Mouse (Mus musculus): Measurements from ENCODE around the gene Whrn. TPM values are rescaled to one million over a fixed set of nuclear protein-coding genes. Genes with fewer than 3 reads are reported as not detected.

Whrn gene
- polyA plus RNA-seq (2012; ENCODE audit: insufficient read depth, insufficient read length, low replicate concordance, missing spikeins) = not detected in 2 replicates

DNA sequence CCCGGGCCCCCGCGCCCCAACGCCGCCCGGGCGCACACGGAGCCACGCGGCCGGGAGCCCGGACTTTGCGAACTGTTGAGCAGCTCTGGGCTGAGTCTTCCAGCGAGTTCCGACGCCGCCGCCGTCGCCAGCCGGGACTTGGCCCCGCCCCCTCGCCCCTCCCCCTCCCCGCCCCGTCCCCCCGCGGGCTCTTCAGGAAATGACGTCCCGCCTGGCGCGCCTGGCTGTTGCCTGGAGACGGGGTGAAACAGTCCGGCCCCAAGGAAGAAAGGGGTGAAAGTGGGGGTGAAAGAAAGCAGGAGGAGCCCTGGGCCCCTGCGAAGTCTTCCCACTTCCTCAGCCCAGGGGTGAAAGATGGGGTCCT, at the start of gene Whrn:
Whrn (minus strand) TSS at position 77 of the 364 bp plus-strand sequence.
- TF ChIP-seq CTCF (IDR thresholded peaks at IDR 0.05; ENCODE audit: insufficient read depth, low read depth, low read length) (no peak), POLR2A (IDR thresholded peaks at IDR 0.05; ENCODE audit: insufficient read depth, low read depth, low read length) (no peak)
- no peak within 1 kb of the TSS for H3K27ac ChIP-seq (ENCODE audit: insufficient read depth, low read depth, low read length)
- WGBS = 2% methylated on average over 34 of the region's 34 CpGs

DNA sequence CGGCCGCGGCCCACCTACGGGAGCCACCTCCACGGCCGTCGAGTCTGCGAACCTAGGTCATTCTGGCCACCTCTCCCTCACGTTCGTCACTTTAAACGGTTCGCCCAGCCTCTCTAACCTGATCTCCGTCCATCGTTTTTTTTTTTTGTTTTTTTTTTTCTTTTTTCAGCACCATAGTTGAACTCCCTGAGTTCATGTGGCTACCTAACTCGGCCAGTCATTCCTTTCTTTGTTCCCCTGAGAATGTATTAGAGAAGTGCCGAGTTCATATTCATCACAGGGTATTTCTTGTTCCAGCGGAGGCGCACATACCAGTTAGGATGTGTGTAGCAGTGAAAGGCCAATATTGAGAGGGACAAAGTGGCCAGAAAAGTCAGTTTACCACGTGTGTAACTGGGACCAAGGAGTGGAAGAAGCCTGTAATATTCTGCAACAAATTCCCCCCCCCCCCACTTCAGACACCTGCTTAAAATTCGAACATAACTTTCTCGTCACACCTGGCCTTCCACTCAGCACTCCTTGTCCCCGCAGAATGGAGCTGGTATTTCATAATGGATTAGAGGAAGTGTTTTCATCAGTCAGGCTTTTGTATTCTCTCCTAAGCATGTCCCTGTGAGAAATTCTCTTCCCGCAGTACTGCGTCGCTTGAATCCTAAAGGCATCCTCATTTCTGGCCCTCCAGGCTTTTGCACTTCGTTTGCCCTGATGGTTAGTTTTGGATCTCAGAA, 49.6 kb upstream of the Whrn start:
- peak overlapping the region; percentile 94 for H3K4me3 ChIP-seq (ENCODE audit: insufficient read depth, low read depth, low read length)
- H3K4me1 ChIP-seq (ENCODE audit: control insufficient read depth, insufficient read depth, low read length) = peaks cover 2% of the 10 kb centered on the region
- peak overlapping the region; percentile 80 for H3K27ac ChIP-seq (ENCODE audit: insufficient read depth, low read depth, low read length)
- no peak for TF ChIP-seq CTCF (IDR thresholded peaks at IDR 0.05; ENCODE audit: insufficient read depth, low read depth, low read length)
- no peak for TF ChIP-seq POLR2A (IDR thresholded peaks at IDR 0.05; ENCODE audit: insufficient read depth, low read depth, low read length)
- 5% methylated on average over 26 of the region's 26 CpGs for WGBS

More for the DNA sequence above, at the start of gene Whrn:
- H3K4me1 ChIP-seq (ENCODE audit: control insufficient read depth, insufficient read depth, low read length) = peaks cover 22% of the 10 kb centered on the region
- peak within 1 kb of the TSS; percentile 60 for H3K4me3 ChIP-seq (ENCODE audit: insufficient read depth, low read depth, low read length)

DNA sequence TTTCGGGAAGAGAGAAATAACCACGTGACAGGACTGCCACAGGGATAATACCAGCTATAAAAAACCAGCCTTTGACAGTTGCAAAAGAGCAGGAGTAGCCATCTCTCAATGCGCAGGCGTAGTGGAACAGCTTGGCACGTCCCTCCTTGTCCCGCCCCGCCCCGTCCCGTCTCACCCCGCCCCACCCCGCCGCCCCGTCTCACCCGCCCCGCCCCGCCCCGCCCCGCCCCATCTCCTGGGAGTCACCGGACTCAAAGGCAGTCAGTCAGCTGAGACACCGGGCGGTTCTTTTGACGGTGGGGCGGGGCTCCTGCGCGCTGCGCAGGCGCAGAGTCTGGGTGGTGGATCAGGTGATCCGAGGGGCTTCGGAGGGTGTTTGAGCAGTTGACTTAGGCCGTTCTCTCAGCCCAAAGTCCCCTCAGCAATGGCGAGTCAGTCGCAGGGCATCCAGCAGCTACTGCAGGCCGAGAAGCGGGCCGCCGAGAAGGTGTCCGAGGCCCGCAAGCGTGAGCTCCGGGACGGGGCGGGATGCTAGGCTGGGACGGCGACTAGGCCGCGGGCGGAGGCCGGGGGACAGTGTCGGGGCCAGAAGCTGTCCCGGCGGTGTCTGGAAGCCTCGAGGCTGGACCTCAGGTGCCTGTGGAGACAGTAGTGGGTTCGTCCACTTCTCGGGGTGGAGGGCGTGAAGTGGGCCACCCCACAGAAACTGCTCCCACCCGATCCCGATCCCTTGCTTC, 48.9 kb upstream of the Whrn start, which contains the start of gene Atp6v1g1:
Atp6v1g1 (plus strand) TSS at position 279 of the 737 bp plus-strand sequence.
- Histone ChIP-seq H3K27ac (ENCODE audit: insufficient read depth, low read depth, low read length) (peak within 1 kb of the TSS; percentile 83), H3K4me3 (ENCODE audit: insufficient read depth, low read depth, low read length) (peak within 1 kb of the TSS; percentile 94), H3K4me1 (ENCODE audit: control insufficient read depth, insufficient read depth, low read length) (peaks cover 2% of the 10 kb centered on the region)
- WGBS = under 1% methylated on average over 57 of the region's 57 CpGs
- TF ChIP-seq CTCF (IDR thresholded peaks at IDR 0.05; ENCODE audit: insufficient read depth, low read depth, low read length) = no peak
- peak; percentile 53; the same call in 1 of the 2 replicates for TF ChIP-seq POLR2A (IDR thresholded peaks at IDR 0.05; ENCODE audit: insufficient read depth, low read depth, low read length)

GRCm38 (mm10) chr4:63543746-63544493, 48.1 kb upstream of the Whrn start:
- TF ChIP-seq POLR2A (IDR thresholded peaks at IDR 0.05; ENCODE audit: insufficient read depth, low read depth, low read length) = no peak
- TF ChIP-seq CTCF (IDR thresholded peaks at IDR 0.05; ENCODE audit: insufficient read depth, low read depth, low read length) = no peak
- 60% methylated on average over 10 of the region's 10 CpGs for WGBS
- Histone ChIP-seq H3K4me3 (ENCODE audit: insufficient read depth, low read depth, low read length) (peak overlapping the region; percentile 51), H3K4me1 (ENCODE audit: control insufficient read depth, insufficient read depth, low read length) (peaks cover 2% of the 10 kb centered on the region), H3K27ac (ENCODE audit: insufficient read depth, low read depth, low read length) (peak overlapping the region; percentile 83)

GRCm38 (mm10) chr4:63542209-63542608, 46.4 kb upstream of the Whrn start:
- H3K4me1 ChIP-seq (ENCODE audit: control insufficient read depth, insufficient read depth, low read length) = peaks cover 2% of the 10 kb centered on the region
- WGBS = 74% methylated on average over 2 of the region's 2 CpGs
- H3K4me3 ChIP-seq (ENCODE audit: insufficient read depth, low read depth, low read length) = no peak overlapping the region
- TF ChIP-seq POLR2A (IDR thresholded peaks at IDR 0.05; ENCODE audit: insufficient read depth, low read depth, low read length) (no peak), CTCF (IDR thresholded peaks at IDR 0.05; ENCODE audit: insufficient read depth, low read depth, low read length) (no peak)
- H3K27ac ChIP-seq (ENCODE audit: insufficient read depth, low read depth, low read length) = no peak overlapping the region

GRCm38 (mm10) chr4:63537602-63538001, 41.8 kb upstream of the Whrn start:
- Histone ChIP-seq H3K4me3 (ENCODE audit: insufficient read depth, low read depth, low read length) (no peak overlapping the region), H3K4me1 (ENCODE audit: control insufficient read depth, insufficient read depth, low read length) (no peaks in the 10 kb centered on the region), H3K27ac (ENCODE audit: insufficient read depth, low read depth, low read length) (no peak overlapping the region)
- TF ChIP-seq CTCF (IDR thresholded peaks at IDR 0.05; ENCODE audit: insufficient read depth, low read depth, low read length) (no peak), POLR2A (IDR thresholded peaks at IDR 0.05; ENCODE audit: insufficient read depth, low read depth, low read length) (no peak)
- 84% methylated on average over 4 of the region's 4 CpGs for WGBS

GRCm38 (mm10) chr4:63530409-63530808, 34.6 kb upstream of the Whrn start:
- no peak overlapping the region for H3K27ac ChIP-seq (ENCODE audit: insufficient read depth, low read depth, low read length)
- TF ChIP-seq CTCF (IDR thresholded peaks at IDR 0.05; ENCODE audit: insufficient read depth, low read depth, low read length) = no peak
- TF ChIP-seq POLR2A (IDR thresholded peaks at IDR 0.05; ENCODE audit: insufficient read depth, low read depth, low read length) = no peak
- no peaks in the 10 kb centered on the region; the same call in 1 of the 2 replicates for H3K4me1 ChIP-seq (ENCODE audit: control insufficient read depth, insufficient read depth, low read length)
- no peak overlapping the region for H3K4me3 ChIP-seq (ENCODE audit: insufficient read depth, low read depth, low read length)
- WGBS = 73% methylated on average over 7 of the region's 7 CpGs

- Histone ChIP-seq H3K27ac (ENCODE audit: insufficient read depth, low read depth, low read length) (no peak overlapping the region), H3K4me1 (ENCODE audit: control insufficient read depth, insufficient read depth, low read length) (no peaks in the 10 kb centered on the region; the same call in 1 of the 2 replicates), H3K4me3 (ENCODE audit: insufficient read depth, low read depth, low read length) (no peak overlapping the region)
- 58% methylated on average over 6 of the region's 6 CpGs for WGBS
- TF ChIP-seq CTCF (IDR thresholded peaks at IDR 0.05; ENCODE audit: insufficient read depth, low read depth, low read length) = no peak
- TF ChIP-seq POLR2A (IDR thresholded peaks at IDR 0.05; ENCODE audit: insufficient read depth, low read depth, low read length) = no peak
Measured at GRCm38 (mm10) chr4:63528946-63529345, 33.2 kb upstream of the Whrn start.
